Mouse (Mus musculus): ENCODE measurements at regions not wholly inside any gene's neighbourhood (a gene's known extent, or its start where the extent isn't known, plus 50 kb on each side); places are given as distances from the start of the nearest gene placed in this dataset.

DNA sequence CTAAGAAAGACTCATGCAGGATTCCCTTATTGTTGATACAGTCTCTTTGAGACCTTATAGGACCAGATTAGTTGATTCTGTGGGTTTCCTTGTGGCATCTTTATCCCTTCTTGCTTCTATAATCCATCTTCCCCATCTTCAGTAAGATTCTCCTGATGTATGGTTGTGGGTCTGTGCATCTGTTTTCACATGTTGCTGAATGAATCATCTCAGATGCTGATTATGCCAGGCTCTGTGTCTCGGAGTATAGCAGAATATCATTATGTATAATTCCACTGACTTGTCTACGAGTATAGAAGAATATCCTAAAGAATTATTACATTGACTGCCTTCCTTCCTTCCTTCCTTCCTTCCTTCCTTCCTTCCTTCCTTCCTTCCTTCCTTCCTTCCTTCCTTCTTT, 1087.8 kb upstream of the Gje1 start:
- TF ChIP-seq CTCF (IDR thresholded peaks at IDR 0.05; ENCODE audit: low read depth) = no peak
- no peak for TF ChIP-seq EP300 (IDR thresholded peaks at IDR 0.05; ENCODE audit: low read depth)

Measured in heart, postnatal 0 days (tissue).